Mouse (Mus musculus) heart, embryonic 15.5 days (tissue): ENCODE results near the gene Plpp1. TPM values are rescaled to one million over a fixed set of nuclear protein-coding genes. Genes with fewer than 3 reads are reported as not detected.

Experiments
- ATAC-seq: fragments of 200-750 bp; cut with Nextera tagmentation; replicated peaks from 2 replicates; pipeline ENCODE4 v1.8.0; 2017; ENCODE audit warnings: low read depth, moderate TSS enrichment; ENCODE audit not compliant: insufficient number of reproducible peaks, insufficient read depth, low FRiP score
- H3K27ac ChIP-seq: fragments of 300-500 bp; sonication (generic); 2 replicates; pipeline ENCODE4 v1.5.1; 2015; ENCODE audit warnings: mild to moderate bottlenecking, inconsistent platforms
- H3K27me3 ChIP-seq: fragments of 300-500 bp; sonication (generic); 2 replicates; pipeline ENCODE4 v1.6.1; 2015; ENCODE audit warnings: inconsistent platforms
- H3K36me3 ChIP-seq: fragments of 300-500 bp; sonication (generic); 2 replicates; pipeline ENCODE4 v1.6.1; 2015; ENCODE audit warnings: mild to moderate bottlenecking, inconsistent platforms
- H3K4me1 ChIP-seq: fragments of 300-500 bp; sonication (generic); replicated peaks from 2 replicates; pipeline ENCODE4 v1.6.1; 2015; ENCODE audit warnings: inconsistent platforms
- H3K4me2 ChIP-seq: fragments of 300-500 bp; sonication (generic); 2 replicates; pipeline ENCODE4 v1.6.1; 2015; ENCODE audit warnings: inconsistent platforms, mild to moderate bottlenecking, moderate library complexity
- H3K4me3 ChIP-seq: fragments of 300-500 bp; sonication (generic); 2 replicates; pipeline ENCODE4 v1.5.1; 2015; ENCODE audit warnings: mild to moderate bottlenecking, inconsistent platforms
- H3K9ac ChIP-seq: fragments of 300-500 bp; sonication (generic); 2 replicates; pipeline ENCODE4 v1.6.1; 2015; ENCODE audit warnings: mild to moderate bottlenecking, inconsistent platforms
- H3K9me3 ChIP-seq: fragments of 300-500 bp; sonication (generic); replicated peaks from 2 replicates; pipeline ENCODE4 v1.6.1; 2016; ENCODE audit warnings: inconsistent platforms
- WGBS: fragments of 180-500 bp; shearing (Covaris S2); methylation state at CpG from one replicate; pipeline ENCODE4 v1.1.7; 2015; ENCODE audit warnings: mixed read lengths; 5-methylcytosine and 5-hydroxymethylcytosine counted together
- polyA plus RNA-seq: library from polyadenylated mRNA; unstranded; fragments of >200 nt; fragmentation: Nextera tagmentation; extraction: Ambion mirVana; gene quantifications from 2 replicates; pipeline ENCODE4 v1.2.1, GENCODE M21; 2015

Plpp1 gene
- polyA plus RNA-seq, 1 experiment from 2014 or later: 54.1 TPM

DNA sequence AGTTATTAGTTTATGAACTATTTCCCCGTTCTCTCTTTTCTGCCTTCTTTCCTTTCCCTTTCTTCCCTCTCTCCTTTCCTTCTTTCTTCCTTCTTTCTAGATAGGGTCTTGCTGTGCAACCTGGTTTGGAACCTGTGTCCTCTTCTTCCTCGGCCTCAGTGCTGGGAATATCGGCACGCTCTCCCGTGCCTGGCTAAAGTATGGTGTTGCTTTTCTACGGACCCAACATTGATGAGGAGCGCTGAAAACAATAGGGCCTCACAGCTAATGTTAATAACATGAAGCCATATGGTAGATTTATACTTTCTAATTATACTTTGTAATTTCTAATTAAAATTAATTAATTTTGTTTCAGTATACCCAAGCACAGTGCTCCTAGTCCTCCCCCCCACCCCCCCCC, 2.5 kb downstream of the Plpp1 start:
- no peak overlapping the region for H3K9ac ChIP-seq

DNA sequence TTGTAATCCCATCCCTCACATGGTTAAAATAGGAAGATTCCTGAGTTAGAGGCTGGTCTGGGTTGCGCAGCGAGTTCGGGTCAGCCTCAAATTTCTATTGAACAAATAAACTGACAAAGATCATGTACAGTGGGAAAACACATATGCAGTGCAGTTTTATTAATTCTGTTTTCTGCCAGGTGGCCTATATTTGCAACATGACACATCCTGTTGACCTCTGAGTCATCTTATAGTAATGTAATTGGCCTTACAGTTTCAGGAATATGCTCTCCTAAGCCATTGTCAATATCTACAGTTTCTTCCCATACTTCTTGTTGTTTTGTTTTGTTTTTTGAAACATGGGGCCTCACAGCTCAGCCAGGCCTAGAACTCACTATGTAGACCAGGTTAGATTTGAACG, 3.1 kb downstream of the Plpp1 start:
- 81% methylated on average over 4 of the region's 4 CpGs for WGBS
- peak overlapping the region; percentile 27; the same call in 1 of the 2 replicates for H3K4me2 ChIP-seq

More for the DNA sequence above, 2.5 kb downstream of the Plpp1 start:
- H3K4me3 ChIP-seq: 0 out of 2 replicates have a peak overlapping the region, but pooled peaks have one; percentile 5
- 87% methylated on average over 7 of the region's 7 CpGs for WGBS
- peaks cover 14% of the 10 kb centered on the region for H3K36me3 ChIP-seq
- no peaks in the 10 kb centered on the region for H3K9me3 ChIP-seq
- no peaks in the 10 kb centered on the region for H3K27me3 ChIP-seq
- no peak overlapping the region for H3K27ac ChIP-seq
- H3K4me1 ChIP-seq: peaks cover 14% of the 10 kb centered on the region
- H3K4me2 ChIP-seq: peak overlapping the region; percentile 27
- ATAC-seq: no peak

DNA sequence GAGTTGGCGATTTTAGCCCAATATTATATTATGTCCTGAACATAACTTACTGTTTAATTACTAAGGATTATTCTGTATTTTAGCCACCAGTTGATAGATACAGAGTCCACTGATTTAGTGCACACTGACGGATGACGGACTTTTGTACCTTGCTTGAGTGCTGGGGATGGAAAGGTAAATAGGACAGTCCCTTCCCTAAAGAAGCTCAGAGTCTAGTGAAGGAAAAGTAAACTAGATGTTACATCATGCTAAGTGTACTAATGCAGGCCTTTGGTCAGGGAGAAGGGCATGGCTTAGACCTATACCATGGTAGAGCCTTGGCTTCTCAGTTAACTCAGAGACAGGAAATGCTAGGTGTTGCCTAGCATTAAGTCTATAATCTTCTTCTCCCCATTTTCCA, 4.9 kb downstream of the Plpp1 start:
- no peak overlapping the region for H3K4me3 ChIP-seq
- H3K27me3 ChIP-seq: no peaks in the 10 kb centered on the region
- no peak for ATAC-seq
- WGBS: 91% methylated on average over 3 of the region's 3 CpGs
- no peaks in the 10 kb centered on the region for H3K9me3 ChIP-seq
- no peak overlapping the region for H3K4me2 ChIP-seq
- H3K27ac ChIP-seq: no peak overlapping the region
- no peak overlapping the region for H3K9ac ChIP-seq
- H3K36me3 ChIP-seq: peaks cover 14% of the 10 kb centered on the region
- peaks cover 26% of the 10 kb centered on the region for H3K4me1 ChIP-seq

More for the DNA sequence above, 3.1 kb downstream of the Plpp1 start:
- no peak overlapping the region for H3K27ac ChIP-seq
- peaks cover 14% of the 10 kb centered on the region for H3K4me1 ChIP-seq
- no peaks in the 10 kb centered on the region for H3K9me3 ChIP-seq
- no peak overlapping the region for H3K4me3 ChIP-seq
- no peaks in the 10 kb centered on the region for H3K27me3 ChIP-seq
- H3K36me3 ChIP-seq: peaks cover 14% of the 10 kb centered on the region
- no peak for ATAC-seq
- H3K9ac ChIP-seq: no peak overlapping the region

DNA sequence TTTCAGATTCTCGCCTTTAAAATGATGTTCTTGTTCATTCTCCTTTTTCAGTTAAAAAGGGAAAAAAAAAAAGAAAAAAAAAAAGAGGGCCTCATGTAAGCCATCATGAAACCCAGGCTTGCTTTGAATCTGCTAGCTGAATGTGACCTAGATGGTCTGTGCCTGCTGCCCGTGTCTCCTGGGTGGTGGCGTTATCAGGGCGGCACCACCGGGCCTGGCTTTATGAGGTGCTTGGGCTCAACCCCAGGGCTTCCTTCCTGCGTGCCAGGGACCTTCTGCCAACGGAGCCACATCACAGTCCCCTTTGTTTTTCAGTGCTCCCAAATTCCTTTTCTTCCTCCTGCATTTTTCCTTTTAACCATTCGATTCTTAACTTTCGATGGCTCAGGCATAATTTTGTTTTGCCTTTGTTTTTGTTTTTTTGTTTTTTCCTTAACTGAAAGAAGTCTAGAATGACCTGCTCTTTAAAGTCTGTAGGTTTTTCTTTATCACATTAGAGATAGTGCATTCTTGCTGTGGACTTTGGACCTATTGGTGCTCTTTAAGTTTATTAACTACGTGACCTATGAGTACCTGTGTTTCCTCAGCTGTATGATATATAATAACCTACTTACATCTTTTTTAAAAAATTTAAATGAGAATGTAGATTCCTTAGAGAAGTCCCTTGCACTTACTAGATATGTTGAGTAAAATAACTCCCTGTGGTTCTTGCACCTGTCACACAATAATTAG, 7.5 kb downstream of the Plpp1 start:
- Histone ChIP-seq H3K9ac (no peak overlapping the region), H3K27ac (no peak overlapping the region), H3K36me3 (peaks cover 14% of the 10 kb centered on the region), H3K4me2 (no peak overlapping the region), H3K9me3 (no peaks in the 10 kb centered on the region), H3K4me3 (no peak overlapping the region), H3K27me3 (no peaks in the 10 kb centered on the region), H3K4me1 (peaks cover 26% of the 10 kb centered on the region)
- WGBS: 82% methylated on average over 10 of the region's 10 CpGs
- ATAC-seq: no peak

DNA sequence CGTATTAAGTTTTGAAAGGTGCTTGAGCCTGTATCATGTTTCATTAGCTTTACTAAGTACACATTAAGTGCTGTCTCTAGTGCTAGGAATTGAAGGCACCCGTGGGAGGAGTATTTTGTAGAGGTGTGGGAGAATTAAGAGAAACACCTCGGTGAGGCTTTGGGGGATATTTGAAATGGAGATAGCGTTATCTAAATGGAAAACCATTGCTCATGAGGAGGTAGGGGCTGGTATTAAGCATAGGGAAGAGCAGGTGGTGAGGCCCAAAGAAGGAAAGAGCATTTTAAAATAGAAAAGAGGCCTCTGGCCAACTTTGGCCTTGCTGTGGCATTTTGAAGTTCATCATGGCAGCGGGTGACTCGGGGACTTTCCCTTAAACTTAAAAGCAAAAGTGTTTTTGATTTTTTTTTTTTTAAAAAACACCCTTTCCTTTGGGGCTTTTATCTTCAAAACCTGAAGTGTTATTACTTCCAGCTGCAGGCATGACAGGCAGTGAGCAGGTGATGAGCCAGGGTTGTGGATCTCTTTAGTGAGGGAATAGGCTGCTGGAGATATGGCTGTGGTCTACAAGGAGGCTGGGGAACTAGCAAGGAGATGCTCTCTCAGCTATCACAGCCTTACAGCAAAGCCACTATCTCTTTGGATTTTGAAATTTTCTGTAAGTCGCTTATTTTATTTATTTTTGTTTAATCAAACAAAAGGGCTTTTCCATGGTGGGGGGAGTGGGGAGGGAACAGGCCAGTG, 9.1 kb downstream of the Plpp1 start:
- Histone ChIP-seq H3K9ac (no peak overlapping the region), H3K4me3 (no peak overlapping the region), H3K27ac (peak overlapping the region; percentile 42; the same call in 1 of the 2 replicates), H3K27me3 (no peaks in the 10 kb centered on the region), H3K36me3 (peaks cover 14% of the 10 kb centered on the region), H3K4me2 (no peak overlapping the region), H3K4me1 (peaks cover 23% of the 10 kb centered on the region), H3K9me3 (no peaks in the 10 kb centered on the region)
- 43% methylated on average over 7 of the region's 7 CpGs for WGBS
- ATAC-seq: no peak

DNA sequence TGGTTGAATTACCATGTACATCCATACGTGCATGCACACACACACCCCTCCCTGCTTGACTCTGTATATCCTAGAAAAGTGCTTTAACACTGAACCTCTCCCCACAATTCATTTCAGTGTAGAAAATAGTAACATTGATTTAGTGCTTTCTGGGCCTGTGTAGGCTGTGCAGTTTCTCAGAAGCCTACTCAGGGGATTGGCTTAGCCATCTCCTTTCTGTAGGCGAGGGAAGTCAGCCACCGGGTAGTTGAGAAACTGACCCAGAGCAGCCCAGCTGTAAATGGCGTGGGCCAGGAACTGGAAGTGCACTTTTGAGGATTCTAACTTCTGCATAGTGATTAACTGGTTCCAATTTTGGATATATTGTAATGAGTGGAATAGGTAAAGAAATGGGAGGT, 9.7 kb downstream of the Plpp1 start:
- Histone ChIP-seq H3K27me3 (no peaks in the 10 kb centered on the region), H3K4me1 (peaks cover 25% of the 10 kb centered on the region), H3K4me2 (no peak overlapping the region), H3K9ac (no peak overlapping the region), H3K9me3 (no peaks in the 10 kb centered on the region), H3K27ac (peak overlapping the region; percentile 42; the same call in 1 of the 2 replicates), H3K36me3 (peaks cover 14% of the 10 kb centered on the region), H3K4me3 (no peak overlapping the region)
- ATAC-seq: no peak
- 71% methylated on average over 4 of the region's 4 CpGs for WGBS

DNA sequence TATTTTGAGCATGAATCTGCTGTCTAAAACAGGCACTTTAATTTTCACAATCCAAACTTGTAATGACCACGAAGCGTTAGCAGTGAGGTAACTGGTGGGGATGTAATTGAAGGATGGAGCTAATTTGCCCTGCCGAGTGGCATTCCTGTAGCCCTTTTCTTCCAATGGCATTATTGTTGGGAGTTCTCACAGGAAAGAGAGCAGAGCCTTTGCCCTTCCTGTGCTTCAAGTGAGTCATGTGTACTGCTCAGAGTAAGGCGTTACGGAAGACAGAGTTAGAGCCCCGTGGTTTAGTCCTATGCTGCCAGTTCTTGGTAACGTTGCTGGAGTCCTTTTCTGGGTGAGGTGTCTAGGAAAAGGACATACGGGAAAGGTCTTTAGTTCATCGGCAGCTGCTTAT, 10.2 kb downstream of the Plpp1 start:
- ATAC-seq: no peak
- H3K27me3 ChIP-seq: no peaks in the 10 kb centered on the region
- peaks cover 25% of the 10 kb centered on the region for H3K4me1 ChIP-seq
- peaks cover 9% of the 10 kb centered on the region for H3K36me3 ChIP-seq
- H3K9ac ChIP-seq: no peak overlapping the region
- H3K4me3 ChIP-seq: no peak overlapping the region
- no peak overlapping the region for H3K4me2 ChIP-seq
- 41% methylated on average over 9 of the region's 9 CpGs for WGBS
- H3K27ac ChIP-seq: peak overlapping the region; percentile 42
- H3K9me3 ChIP-seq: no peaks in the 10 kb centered on the region

DNA sequence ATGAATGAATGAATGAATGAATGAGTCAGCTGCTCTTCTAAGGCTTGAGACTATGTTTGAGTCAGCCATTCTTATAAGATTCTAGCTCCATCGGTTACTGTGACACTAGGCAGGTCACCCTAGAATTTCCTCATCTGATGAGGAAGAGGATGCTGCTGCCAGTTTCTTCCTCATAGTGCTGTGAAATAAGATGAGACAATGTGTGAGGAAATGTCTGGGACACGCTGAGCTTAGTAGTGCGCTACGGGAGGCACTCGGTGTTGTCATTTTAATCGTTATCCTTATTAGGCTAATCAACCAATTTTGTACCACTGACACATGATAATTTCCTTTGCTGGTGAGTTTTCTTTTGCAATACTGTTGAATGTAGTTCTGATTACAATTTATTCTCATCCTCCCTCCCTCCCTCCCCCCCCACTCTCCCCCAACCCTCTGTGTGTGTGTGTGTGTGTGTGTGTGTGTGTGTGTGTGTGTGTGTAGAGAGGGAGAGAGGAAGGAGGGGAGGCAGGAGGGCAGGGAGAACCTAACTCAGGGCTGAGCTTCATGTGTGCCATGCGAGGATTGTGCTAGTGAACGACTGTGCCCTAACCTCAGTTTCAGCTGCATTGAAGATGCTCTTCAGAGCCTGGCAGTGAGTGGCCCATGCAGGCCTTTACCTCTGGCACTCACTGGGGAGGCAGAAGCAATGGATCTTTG, 11.3 kb downstream of the Plpp1 start:
- Histone ChIP-seq H3K4me2 (no peak overlapping the region), H3K9me3 (no peaks in the 10 kb centered on the region), H3K36me3 (no peaks in the 10 kb centered on the region), H3K4me3 (no peak overlapping the region), H3K27me3 (no peaks in the 10 kb centered on the region), H3K4me1 (peaks cover 25% of the 10 kb centered on the region), H3K9ac (no peak overlapping the region), H3K27ac (no peak overlapping the region)
- ATAC-seq: no peak
- 78% methylated on average over 8 of the region's 8 CpGs for WGBS

DNA sequence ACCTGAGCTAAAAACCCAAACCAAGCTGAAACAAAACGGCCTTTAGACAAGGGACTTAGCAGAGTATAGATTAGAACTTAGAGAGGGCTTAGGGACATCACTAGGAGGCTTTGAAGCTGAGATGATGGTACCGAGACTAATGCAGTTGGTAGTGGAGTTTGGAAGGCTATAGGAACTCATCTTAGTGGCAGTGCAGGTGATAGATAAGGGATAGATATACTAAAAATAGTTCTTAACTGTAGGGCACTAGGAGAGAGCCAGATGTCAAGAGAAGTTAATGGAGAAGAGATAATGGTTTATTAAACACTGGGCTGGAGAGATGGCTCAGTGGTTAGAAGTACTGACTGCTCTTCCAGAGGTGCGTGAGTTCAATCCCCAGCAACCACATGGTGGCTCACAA, 15.4 kb downstream of the Plpp1 start:
- no peak overlapping the region for H3K9ac ChIP-seq
- no peaks in the 10 kb centered on the region for H3K9me3 ChIP-seq
- H3K4me3 ChIP-seq: no peak overlapping the region
- peaks cover 16% of the 10 kb centered on the region for H3K4me1 ChIP-seq
- 71% methylated on average over 3 of the region's 3 CpGs for WGBS
- no peak overlapping the region for H3K27ac ChIP-seq
- no peak overlapping the region for H3K4me2 ChIP-seq
- H3K36me3 ChIP-seq: no peaks in the 10 kb centered on the region
- no peaks in the 10 kb centered on the region for H3K27me3 ChIP-seq
- no peak for ATAC-seq

DNA sequence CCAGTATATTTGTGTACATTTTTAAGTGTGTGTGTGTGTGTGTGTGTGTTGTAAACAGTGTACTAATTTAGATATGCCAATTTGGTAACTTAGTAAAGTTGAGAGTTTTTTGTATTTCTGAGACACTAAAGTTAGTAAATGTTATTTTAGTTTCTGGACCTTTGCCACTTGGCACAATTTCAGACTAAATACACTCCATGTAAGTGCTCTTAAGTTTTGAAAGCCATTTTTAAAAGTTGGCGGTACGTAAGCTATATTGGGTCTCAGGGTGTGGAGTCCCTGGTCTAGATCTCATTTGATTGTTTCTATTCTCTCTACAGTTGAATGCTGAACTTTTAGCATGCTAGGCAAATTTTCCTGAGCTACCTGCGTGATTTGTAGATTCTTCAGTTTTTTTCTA, 17.5 kb downstream of the Plpp1 start:
- peaks cover 16% of the 10 kb centered on the region for H3K4me1 ChIP-seq
- H3K4me2 ChIP-seq: no peak overlapping the region
- no peak overlapping the region for H3K27ac ChIP-seq
- H3K36me3 ChIP-seq: no peaks in the 10 kb centered on the region
- no peaks in the 10 kb centered on the region for H3K9me3 ChIP-seq
- no peak overlapping the region for H3K9ac ChIP-seq
- no peak overlapping the region for H3K4me3 ChIP-seq
- ATAC-seq: no peak
- H3K27me3 ChIP-seq: no peaks in the 10 kb centered on the region
- 45% methylated on average over 3 of the region's 3 CpGs for WGBS

DNA sequence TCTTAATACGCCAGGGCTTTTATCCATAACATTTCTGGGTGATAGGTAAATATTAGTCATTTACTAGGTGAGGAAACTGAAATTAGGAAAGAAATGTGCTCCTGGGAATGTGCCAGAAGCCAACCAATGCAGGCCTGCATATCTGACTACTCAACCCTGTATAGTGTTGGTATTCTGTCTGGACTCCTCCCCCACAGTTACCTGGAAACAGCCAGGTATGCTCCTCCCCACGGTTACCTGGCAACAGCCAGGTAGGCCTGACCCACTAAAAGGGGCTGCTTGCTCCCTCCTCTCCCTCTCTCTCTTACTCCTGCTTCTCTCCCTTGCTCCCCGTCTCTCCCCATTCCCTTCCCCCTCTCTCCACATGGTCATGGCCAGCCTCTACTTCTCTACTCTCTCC, 21.8 kb downstream of the Plpp1 start:
- WGBS: 72% methylated on average over 3 of the region's 3 CpGs

More for the DNA sequence above, 21.8 kb downstream of the Plpp1 start:
- H3K27me3 ChIP-seq: no peaks in the 10 kb centered on the region
- H3K4me1 ChIP-seq: peaks cover 22% of the 10 kb centered on the region
- H3K9me3 ChIP-seq: no peaks in the 10 kb centered on the region
- H3K36me3 ChIP-seq: no peaks in the 10 kb centered on the region
- H3K27ac ChIP-seq: no peak overlapping the region
- no peak overlapping the region for H3K4me2 ChIP-seq
- ATAC-seq: no peak
- H3K9ac ChIP-seq: no peak overlapping the region
- no peak overlapping the region for H3K4me3 ChIP-seq
